Mouse (Mus musculus) hindlimb bud, embryonic 11.5 days (tissue): Measurements from ENCODE around the gene Ccnd1.

Experiments used
- DNase-seq: peaks from one replicate; pipeline ENCODE4 v3.0.0-alpha.2; 2012; ENCODE audit warnings: low read depth, low spot score; ENCODE audit errors: extremely low spot score

Gene Ccnd1

DNA sequence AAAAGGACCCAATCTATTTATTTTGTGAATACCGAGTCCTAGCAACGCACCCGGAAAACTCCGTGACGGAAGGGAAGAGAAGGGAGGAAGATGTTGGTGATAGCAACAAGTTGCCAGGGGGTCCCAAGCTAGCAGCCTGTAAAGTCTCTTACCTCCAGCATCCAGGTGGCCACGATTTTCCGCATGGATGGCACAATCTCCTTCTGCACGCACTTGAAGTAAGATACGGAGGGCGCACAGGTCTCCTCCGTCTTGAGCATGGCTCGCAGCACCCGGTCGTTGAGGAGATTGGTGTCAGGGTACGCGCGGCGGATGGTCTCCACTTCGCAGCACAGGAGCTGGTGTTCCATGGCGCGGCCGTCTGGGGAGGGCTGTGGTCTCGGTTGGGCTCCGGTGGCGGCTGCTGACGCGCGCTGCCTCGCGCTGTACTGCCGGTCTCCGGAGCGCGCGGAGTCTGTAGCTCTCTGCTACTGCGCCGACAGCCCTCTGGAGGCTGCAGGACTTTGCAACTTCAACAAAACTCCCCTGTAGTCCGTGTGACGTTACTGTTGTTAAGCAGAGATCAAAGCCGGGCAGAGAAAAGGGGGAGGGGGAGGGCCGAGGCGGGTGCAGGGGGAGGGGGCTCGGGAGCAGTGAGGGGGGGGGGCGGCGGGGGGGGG is at the start of gene Ccnd1:
Gene Ccnd1, minus strand, starts transcription at position 582 of the 659 bp plus-strand sequence.
- no peak for DNase-seq

DNA sequence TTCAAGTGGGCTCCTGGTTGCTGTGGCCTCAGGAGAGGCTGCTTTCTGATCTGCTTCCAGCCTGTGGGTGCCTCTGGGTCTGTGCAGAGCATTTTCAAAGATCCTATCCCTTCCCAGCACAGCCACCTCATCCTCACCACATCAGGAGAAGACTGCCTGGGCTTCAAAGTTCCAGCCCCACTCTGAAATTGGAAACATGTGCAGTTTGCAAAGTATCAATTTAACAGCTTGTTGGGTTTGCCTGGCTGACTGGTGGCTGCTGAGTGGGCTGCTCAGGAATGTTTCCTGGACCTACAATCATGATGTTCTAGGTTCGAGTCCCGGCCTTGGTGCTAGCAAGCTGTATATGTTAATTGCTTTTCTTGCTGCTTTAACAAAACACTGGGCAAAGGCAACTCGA is 49.1 kb upstream of the Ccnd1 start:
- DNase-seq: no peak

DNA sequence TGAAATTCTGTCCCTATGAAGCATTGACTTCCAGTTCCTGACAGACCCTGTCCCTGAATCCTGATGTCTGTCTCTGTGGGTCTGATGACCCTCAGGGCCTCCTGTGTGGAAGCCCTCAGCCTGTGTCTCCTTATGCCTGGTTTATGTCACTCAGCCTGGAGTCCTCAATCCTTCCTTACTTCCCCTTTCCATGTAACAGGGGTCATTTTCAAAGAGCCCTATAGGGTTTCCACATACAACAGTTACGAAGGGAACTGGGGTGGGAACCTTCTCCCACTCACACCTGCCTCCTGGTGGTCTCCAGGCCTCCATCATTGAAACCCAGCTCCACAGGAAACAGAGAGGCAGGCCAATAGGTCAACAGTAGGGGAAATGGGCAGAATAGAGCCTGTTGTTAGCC is 45.4 kb upstream of the Ccnd1 start:
- no peak for DNase-seq

GRCm38 (mm10) chr7:144982358-144983110 is 42.8 kb upstream of the Ccnd1 start:
- no peak for DNase-seq

DNA sequence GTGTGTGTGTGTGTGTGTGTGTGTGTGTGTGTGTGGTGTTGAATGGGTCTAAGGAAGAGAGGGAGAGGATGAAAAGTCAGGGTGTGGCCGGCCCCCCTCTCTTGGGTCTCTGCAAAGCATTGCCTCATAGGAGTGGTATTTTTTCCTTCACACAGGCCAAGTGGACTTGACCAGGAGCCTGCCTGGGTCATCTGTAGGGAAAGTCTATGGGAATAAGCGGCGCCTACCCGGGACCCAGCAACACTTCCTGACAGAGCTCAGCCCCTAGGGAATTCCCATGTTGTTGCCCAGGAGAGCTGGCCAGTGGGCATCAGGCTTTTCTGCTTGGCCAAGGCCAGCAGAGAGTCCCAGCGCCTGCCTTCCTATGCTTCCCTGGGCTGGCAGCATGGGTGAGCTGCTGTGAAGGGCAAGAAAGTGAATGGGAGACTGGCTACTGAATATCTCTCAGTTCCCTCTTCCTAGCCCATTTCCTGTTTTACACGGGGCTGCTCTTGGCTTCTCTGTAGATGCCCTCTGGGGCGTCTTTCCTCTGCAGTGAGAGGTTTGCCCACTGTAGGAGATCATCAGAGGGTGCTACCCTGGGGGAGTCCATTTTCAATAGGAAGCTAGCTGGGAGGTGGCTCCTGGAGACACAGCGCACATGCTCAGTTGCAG is 41.8 kb upstream of the Ccnd1 start:
- DNase-seq: no peak

DNA sequence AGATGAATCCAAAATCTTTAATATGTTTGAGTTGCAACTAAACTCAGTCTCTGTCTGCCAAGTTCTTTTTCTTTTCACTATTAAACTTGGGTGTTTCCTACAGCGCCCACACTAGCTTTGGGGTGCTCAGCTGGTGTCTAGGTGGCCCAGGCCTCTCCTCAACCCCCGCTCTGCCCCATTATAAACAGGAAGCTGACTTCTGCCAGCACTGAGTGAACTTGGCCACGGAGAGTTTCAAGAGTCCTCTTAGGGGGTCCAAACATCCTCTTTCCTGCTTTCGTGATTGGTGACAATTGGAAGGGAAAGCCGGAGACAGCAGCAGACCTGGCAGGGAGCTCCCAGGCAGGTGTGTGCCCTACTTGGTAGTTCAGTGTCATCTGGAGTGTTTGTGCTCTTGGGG is 40.1 kb upstream of the Ccnd1 start:
- DNase-seq: no peak

- no peak for DNase-seq
Observed at GRCm38 (mm10) chr7:144977121-144977520, 37.4 kb upstream of the Ccnd1 start.

- DNase-seq: no peak
Observed at GRCm38 (mm10) chr7:144973461-144973860, 33.7 kb upstream of the Ccnd1 start.

DNA sequence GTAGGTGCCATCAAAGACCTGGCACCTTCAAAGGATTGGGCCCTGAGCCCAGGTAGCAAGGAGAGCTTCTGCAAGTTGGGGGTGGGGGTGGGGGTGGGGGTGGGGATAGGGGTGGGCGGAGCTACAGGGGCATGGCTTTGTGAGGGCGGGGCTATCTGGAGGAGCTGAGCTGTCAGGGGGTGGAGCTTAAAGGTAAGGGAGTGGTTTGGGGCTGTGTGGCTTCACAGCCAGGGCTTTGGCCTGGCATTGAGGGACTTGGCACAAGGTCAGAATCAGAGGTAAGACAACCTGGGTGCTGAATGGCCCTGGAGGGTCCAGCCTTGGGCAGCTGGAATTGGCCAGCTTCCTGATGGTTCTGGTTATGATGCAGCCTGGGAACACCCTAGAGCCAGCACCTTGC is 32.0 kb upstream of the Ccnd1 start:
- DNase-seq: no peak

DNA sequence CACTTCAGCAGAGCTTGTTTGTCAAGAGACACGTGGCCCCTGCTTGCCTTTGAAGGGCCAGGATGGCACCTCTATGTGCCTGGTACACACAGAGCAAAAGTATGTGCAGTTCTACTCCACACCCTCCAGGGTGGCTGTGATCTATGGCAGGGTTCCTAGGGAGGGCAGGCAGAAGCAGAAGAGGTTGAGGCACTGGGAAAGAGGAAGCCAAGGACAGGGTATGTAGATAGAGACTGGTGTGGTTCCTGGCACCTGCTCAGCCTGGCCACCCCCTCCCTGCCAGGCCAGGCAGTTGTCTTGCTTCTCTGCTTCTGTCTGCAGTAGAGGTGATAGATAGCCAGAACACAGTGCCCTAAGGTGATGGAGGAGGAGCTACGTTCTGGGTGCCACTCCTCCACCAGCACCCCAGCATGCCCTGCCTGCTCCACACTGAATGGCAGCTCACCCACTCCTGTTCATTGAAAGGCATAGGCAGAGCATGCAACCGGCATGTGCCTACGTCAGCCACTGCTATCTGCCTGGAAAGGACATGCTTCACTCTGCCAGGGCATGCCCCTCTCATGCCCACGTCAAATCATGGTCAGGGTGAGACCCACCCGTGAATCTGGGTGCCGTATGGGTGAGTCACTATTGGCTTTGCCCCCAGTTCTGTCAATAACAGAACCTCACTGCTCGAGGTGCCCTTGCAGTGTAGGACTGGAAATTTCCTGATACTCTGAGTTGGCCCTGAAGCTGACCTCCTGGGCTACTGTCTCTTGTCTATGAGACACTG is 31.5 kb upstream of the Ccnd1 start:
- DNase-seq: no peak

DNA sequence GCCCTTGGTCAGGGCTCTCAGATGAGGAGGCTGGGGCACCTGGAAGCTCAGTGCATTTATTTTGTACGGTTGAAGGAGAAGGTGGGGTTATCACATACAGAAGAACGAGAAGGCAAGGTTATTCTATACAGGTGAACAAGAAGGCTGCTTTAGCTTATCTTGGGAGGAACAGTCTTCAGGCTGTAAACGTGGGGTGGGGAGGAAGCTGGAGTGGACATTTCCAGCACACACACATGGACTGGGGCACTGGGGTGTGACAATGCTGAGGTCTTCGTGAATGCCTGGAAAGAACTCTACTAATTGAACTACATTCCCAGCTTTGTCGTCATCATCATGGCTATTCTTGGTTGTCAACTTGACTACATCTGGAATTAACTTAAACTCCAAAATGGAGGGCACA is 26.2 kb upstream of the Ccnd1 start:
- DNase-seq: no peak

- DNase-seq: no peak
Observed at GRCm38 (mm10) chr7:144964316-144964715, 24.6 kb upstream of the Ccnd1 start.

DNA sequence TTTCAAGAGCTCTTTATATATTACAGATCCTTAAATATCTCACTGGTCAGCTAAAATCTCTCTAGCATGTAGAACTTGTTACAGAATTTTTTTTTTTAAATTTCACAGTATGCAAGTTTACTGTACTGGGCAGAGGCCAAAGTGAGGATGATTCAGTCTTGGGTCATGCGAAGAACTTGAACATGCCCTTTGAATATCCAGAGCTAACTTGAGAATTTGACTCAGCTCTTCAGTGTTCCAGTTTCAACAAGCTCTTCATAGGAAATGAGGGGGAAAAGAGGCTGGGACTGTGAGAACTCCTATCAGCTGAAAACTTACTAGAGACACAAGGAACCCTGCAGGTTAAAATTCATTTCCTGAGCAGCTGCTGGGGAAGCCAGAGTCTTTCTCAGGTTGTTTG is 24.2 kb upstream of the Ccnd1 start:
- no peak for DNase-seq

- no peak for DNase-seq
Observed at GRCm38 (mm10) chr7:144958509-144959395, 19.0 kb upstream of the Ccnd1 start.

DNA sequence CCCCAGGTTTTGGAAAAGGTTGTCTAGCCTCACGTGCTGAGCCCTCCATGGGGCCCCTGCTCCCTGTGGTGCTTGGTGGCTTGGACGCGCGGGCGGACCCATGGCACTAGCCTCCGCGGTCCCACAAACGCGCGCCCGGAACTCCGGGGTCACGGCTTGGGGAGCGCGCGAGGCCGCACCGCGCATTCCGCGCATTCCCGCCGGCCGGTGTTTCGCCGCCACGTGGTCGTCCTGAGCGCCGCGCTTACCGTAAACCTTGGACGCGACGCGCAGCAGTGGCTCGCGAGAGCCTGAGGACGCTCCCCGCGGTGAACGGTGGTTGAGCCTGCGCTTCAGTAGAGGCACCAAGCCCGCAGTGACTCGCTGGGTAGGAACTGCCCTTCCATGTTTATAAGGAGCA is 3.5 kb upstream of the Ccnd1 start:
- no peak for DNase-seq

DNA sequence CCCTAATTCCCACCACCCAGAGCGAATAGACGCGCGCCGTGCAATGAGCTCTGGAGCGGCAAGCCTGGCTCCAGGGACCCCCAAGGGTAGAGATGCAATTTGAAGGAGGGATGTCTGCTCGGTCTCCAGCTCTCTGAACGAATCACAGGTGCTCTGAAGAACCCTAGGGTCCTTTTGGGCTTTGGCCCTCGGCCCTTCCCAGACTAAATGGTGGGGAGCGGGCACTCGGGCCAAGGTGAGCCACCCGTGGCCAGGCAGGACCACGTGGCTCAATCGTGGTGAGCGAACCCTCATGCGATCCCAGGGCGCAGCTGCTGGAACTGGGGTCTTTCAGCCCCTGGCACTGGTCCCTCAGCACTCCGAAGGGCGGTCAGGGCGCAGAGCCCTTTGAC is 3.0 kb upstream of the Ccnd1 start:
- DNase-seq: no peak

DNA sequence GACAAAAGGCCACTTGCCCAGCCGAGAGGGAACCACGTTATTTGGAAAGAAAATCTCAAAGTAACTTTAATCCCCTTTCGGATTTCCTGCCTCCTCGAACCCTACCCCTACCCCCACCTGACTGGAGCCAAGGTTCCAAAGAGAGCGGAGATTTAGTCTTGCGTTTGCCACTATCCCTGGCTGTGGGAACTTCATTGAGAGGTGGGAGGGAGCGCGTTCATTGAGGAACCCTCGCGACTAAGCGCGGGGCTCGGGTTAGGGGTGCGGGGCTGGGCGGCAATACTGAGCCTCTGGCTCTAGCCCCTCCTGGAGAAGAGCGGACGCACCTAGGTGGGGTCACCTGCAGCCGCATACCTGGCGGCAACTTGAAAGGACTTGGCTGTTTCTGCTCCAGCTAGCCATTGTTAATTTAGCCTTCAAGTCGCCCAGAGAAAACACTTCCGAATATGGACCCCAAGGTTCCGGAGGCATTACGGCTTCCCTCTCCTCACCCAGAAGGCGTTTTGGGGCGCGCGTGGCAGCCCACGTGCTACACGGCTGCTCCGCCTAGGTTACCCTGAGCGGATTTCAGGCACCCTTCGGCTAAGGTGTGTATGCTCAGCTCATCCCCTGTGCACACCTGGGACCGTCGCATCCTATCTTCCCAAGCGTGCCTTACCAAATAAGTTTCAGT is 2.5 kb upstream of the Ccnd1 start:
- no peak for DNase-seq

DNA sequence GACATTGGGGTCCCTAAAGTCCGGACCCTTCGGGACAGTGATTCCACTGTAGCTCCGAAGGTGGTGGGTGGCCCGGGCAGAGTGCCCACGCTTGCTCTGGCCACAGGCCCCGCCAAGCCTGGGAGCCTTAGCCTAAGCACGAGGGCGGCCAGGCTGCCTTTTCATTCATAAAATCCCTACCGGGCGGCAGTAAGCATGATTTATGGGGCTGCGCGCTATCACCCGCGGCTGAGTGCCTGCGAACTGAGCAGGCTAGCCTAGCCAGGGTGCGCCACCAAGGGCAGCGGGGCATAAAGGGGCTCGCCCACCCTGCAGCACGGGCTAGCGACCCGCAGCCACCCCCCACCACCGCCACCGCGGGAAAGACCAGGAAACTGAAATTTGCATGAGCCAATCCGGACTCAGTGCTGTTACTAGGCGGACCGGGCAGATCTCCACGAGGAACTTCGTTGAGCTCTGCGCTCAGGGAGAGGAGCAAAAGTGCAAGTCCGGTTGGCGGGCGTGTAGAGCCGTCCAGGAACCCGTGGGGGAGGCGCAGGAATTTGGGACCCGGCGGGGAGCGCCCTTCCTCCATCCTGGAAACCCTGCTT is 1.6 kb upstream of the Ccnd1 start:
- DNase-seq: no peak

- DNase-seq: no peak
Observed at GRCm38 (mm10) chr7:144940585-144940984, 860 bp upstream of the Ccnd1 start.
